Mouse (Mus musculus): ENCODE data around the gene Nrip1. TPM values are rescaled to one million over a fixed set of nuclear protein-coding genes. Genes with fewer than 3 reads are reported as not detected.

Gene Nrip1
- 19.1 and 19.9 TPM in 2 replicates for polyA plus RNA-seq (2015; fragmentation: Nextera tagmentation; extraction: Ambion mirVana)

- Histone ChIP-seq H3K4me2 (peak within 1 kb of the TSS; percentile 96), H3K4me3 (replicated peaks) (peak within 1 kb of the TSS; percentile 94), H3K27ac (replicated peaks) (peak within 1 kb of the TSS; percentile 97), H3K36me3 (replicated peaks) (no peaks in the 10 kb centered on the region), H3K9me3 (replicated peaks) (no peaks in the 10 kb centered on the region), H3K9ac (peak within 1 kb of the TSS; percentile 99), H3K27me3 (no peaks in the 10 kb centered on the region), H3K4me1 (replicated peaks) (peaks cover 36% of the 10 kb centered on the region)
- WGBS (ENCODE audit: insufficient replicate concordance): 0% methylated on average over 9 of the region's 9 CpGs
- no peak for ATAC-seq (ENCODE audit: insufficient read depth)
Measured at GRCm38 (mm10) chr16:76373671-76374091, at the start of gene Nrip1. Gene Nrip1 (minus strand): TSS chr16:76373827.

GRCm38 (mm10) chr16:76422531-76422930, 48.9 kb upstream of the Nrip1 start:
- H3K9ac ChIP-seq: no peak overlapping the region
- no peaks in the 10 kb centered on the region for H3K9me3 ChIP-seq (replicated peaks)
- WGBS (ENCODE audit: insufficient replicate concordance): 66% methylated on average over 1 of the region's 1 CpGs
- no peaks in the 10 kb centered on the region for H3K4me1 ChIP-seq (replicated peaks)
- ATAC-seq (ENCODE audit: insufficient read depth): no peak
- H3K27ac ChIP-seq (replicated peaks): no peak overlapping the region
- no peak overlapping the region for H3K4me2 ChIP-seq
- H3K27me3 ChIP-seq: no peaks in the 10 kb centered on the region
- H3K36me3 ChIP-seq (replicated peaks): no peaks in the 10 kb centered on the region
- no peak overlapping the region for H3K4me3 ChIP-seq (replicated peaks)

GRCm38 (mm10) chr16:76419849-76420248, 46.2 kb upstream of the Nrip1 start:
- ATAC-seq (ENCODE audit: insufficient read depth): no peak
- no peaks in the 10 kb centered on the region for H3K27me3 ChIP-seq
- no peak overlapping the region for H3K27ac ChIP-seq (replicated peaks)
- H3K4me2 ChIP-seq: no peak overlapping the region
- H3K4me3 ChIP-seq (replicated peaks): no peak overlapping the region
- H3K9me3 ChIP-seq (replicated peaks): no peaks in the 10 kb centered on the region
- no peaks in the 10 kb centered on the region for H3K36me3 ChIP-seq (replicated peaks)
- H3K9ac ChIP-seq: no peak overlapping the region
- 53% methylated on average over 8 of the region's 8 CpGs for WGBS (ENCODE audit: insufficient replicate concordance)
- H3K4me1 ChIP-seq (replicated peaks): no peaks in the 10 kb centered on the region

- no peaks in the 10 kb centered on the region for H3K36me3 ChIP-seq (replicated peaks)
- WGBS (ENCODE audit: insufficient replicate concordance): 63% methylated on average over 2 of the region's 2 CpGs
- no peak overlapping the region for H3K4me3 ChIP-seq (replicated peaks)
- no peaks in the 10 kb centered on the region for H3K27me3 ChIP-seq
- no peaks in the 10 kb centered on the region for H3K4me1 ChIP-seq (replicated peaks)
- no peaks in the 10 kb centered on the region for H3K9me3 ChIP-seq (replicated peaks)
- no peak overlapping the region for H3K4me2 ChIP-seq
- ATAC-seq (ENCODE audit: insufficient read depth): no peak
- H3K9ac ChIP-seq: no peak overlapping the region
- H3K27ac ChIP-seq (replicated peaks): no peak overlapping the region
Measured at GRCm38 (mm10) chr16:76416477-76416876, 42.9 kb upstream of the Nrip1 start.

GRCm38 (mm10) chr16:76416060-76416438, 42.4 kb upstream of the Nrip1 start:
- no peaks in the 10 kb centered on the region for H3K36me3 ChIP-seq (replicated peaks)
- H3K27me3 ChIP-seq: no peaks in the 10 kb centered on the region
- no peaks in the 10 kb centered on the region for H3K4me1 ChIP-seq (replicated peaks)
- H3K4me2 ChIP-seq: no peak overlapping the region
- no peak overlapping the region for H3K9ac ChIP-seq
- H3K9me3 ChIP-seq (replicated peaks): no peaks in the 10 kb centered on the region
- ATAC-seq (ENCODE audit: insufficient read depth): no peak
- 61% methylated on average over 5 of the region's 5 CpGs for WGBS (ENCODE audit: insufficient replicate concordance)
- H3K4me3 ChIP-seq (replicated peaks): no peak overlapping the region
- no peak overlapping the region for H3K27ac ChIP-seq (replicated peaks)

- Histone ChIP-seq H3K4me3 (replicated peaks) (no peak overlapping the region), H3K27ac (replicated peaks) (no peak overlapping the region), H3K27me3 (no peaks in the 10 kb centered on the region), H3K9ac (no peak overlapping the region), H3K9me3 (replicated peaks) (no peaks in the 10 kb centered on the region), H3K4me1 (replicated peaks) (no peaks in the 10 kb centered on the region), H3K36me3 (replicated peaks) (no peaks in the 10 kb centered on the region), H3K4me2 (no peak overlapping the region)
- no peak for ATAC-seq (ENCODE audit: insufficient read depth)
- 74% methylated on average over 9 of the region's 9 CpGs for WGBS (ENCODE audit: insufficient replicate concordance)
Measured at GRCm38 (mm10) chr16:76415407-76416059, 41.9 kb upstream of the Nrip1 start.

GRCm38 (mm10) chr16:76414528-76414927, 40.9 kb upstream of the Nrip1 start:
- Histone ChIP-seq H3K9me3 (replicated peaks) (no peaks in the 10 kb centered on the region), H3K36me3 (replicated peaks) (no peaks in the 10 kb centered on the region), H3K27ac (replicated peaks) (no peak overlapping the region), H3K9ac (no peak overlapping the region), H3K27me3 (no peaks in the 10 kb centered on the region), H3K4me3 (replicated peaks) (no peak overlapping the region), H3K4me1 (replicated peaks) (no peaks in the 10 kb centered on the region), H3K4me2 (no peak overlapping the region)
- 76% methylated on average over 5 of the region's 5 CpGs for WGBS (ENCODE audit: insufficient replicate concordance)
- ATAC-seq (ENCODE audit: insufficient read depth): no peak

GRCm38 (mm10) chr16:76413581-76413980, 40.0 kb upstream of the Nrip1 start:
- ATAC-seq (ENCODE audit: insufficient read depth): no peak
- H3K27ac ChIP-seq (replicated peaks): no peak overlapping the region
- no peak overlapping the region for H3K4me3 ChIP-seq (replicated peaks)
- H3K9me3 ChIP-seq (replicated peaks): no peaks in the 10 kb centered on the region
- H3K36me3 ChIP-seq (replicated peaks): no peaks in the 10 kb centered on the region
- no peak overlapping the region for H3K9ac ChIP-seq
- H3K27me3 ChIP-seq: no peaks in the 10 kb centered on the region
- no peaks in the 10 kb centered on the region for H3K4me1 ChIP-seq (replicated peaks)
- 75% methylated on average over 8 of the region's 8 CpGs for WGBS (ENCODE audit: insufficient replicate concordance)
- H3K4me2 ChIP-seq: no peak overlapping the region

GRCm38 (mm10) chr16:76409355-76409722, 35.7 kb upstream of the Nrip1 start:
- H3K4me2 ChIP-seq: no peak overlapping the region
- H3K27ac ChIP-seq (replicated peaks): no peak overlapping the region
- H3K36me3 ChIP-seq (replicated peaks): no peaks in the 10 kb centered on the region
- no peak for ATAC-seq (ENCODE audit: insufficient read depth)
- no peaks in the 10 kb centered on the region; the same call in 1 of the 2 replicates for H3K27me3 ChIP-seq
- H3K4me3 ChIP-seq (replicated peaks): no peak overlapping the region
- WGBS (ENCODE audit: insufficient replicate concordance): 19% methylated on average over 1 of the region's 1 CpGs
- 0 out of 2 replicates have a peak, but pooled peaks cover 3% of the 10 kb centered on the region for H3K4me1 ChIP-seq (replicated peaks)
- H3K9me3 ChIP-seq (replicated peaks): no peaks in the 10 kb centered on the region
- no peak overlapping the region for H3K9ac ChIP-seq

- Histone ChIP-seq H3K4me2 (no peak overlapping the region), H3K27ac (replicated peaks) (no peak overlapping the region), H3K4me1 (replicated peaks) (0 out of 2 replicates have a peak, but pooled peaks cover 3% of the 10 kb centered on the region), H3K9me3 (replicated peaks) (no peaks in the 10 kb centered on the region), H3K4me3 (replicated peaks) (no peak overlapping the region), H3K36me3 (replicated peaks) (no peaks in the 10 kb centered on the region), H3K27me3 (no peaks in the 10 kb centered on the region; the same call in 1 of the 2 replicates), H3K9ac (no peak overlapping the region)
- ATAC-seq (ENCODE audit: insufficient read depth): peak; percentile 25; the same call in 1 of the 2 replicates
- WGBS (ENCODE audit: insufficient replicate concordance): 55% methylated on average over 4 of the region's 4 CpGs
Measured at GRCm38 (mm10) chr16:76408696-76409354, 35.2 kb upstream of the Nrip1 start.

- WGBS (ENCODE audit: insufficient replicate concordance): 66% methylated on average over 8 of the region's 8 CpGs
Measured at GRCm38 (mm10) chr16:76408241-76408640, 34.6 kb upstream of the Nrip1 start.

More at GRCm38 (mm10) chr16:76408241-76408640, 34.6 kb upstream of the Nrip1 start:
- no peak for ATAC-seq (ENCODE audit: insufficient read depth)
- no peaks in the 10 kb centered on the region for H3K36me3 ChIP-seq (replicated peaks)
- 0 out of 2 replicates have a peak, but pooled peaks cover 3% of the 10 kb centered on the region for H3K4me1 ChIP-seq (replicated peaks)
- H3K4me2 ChIP-seq: no peak overlapping the region
- H3K27me3 ChIP-seq: no peaks in the 10 kb centered on the region; the same call in 1 of the 2 replicates
- no peak overlapping the region for H3K27ac ChIP-seq (replicated peaks)
- no peaks in the 10 kb centered on the region for H3K9me3 ChIP-seq (replicated peaks)
- H3K9ac ChIP-seq: no peak overlapping the region
- H3K4me3 ChIP-seq (replicated peaks): no peak overlapping the region
